Mouse (Mus musculus) neural tube, embryonic 12.5 days (tissue): ENCODE data around the gene Vmp1. TPM values are rescaled to one million over a fixed set of nuclear protein-coding genes. Genes with fewer than 3 reads are reported as not detected.

Experiments
- ATAC-seq: fragments of 200-750 bp; cut with Nextera tagmentation; 2 replicates; pipeline ENCODE4 v1.8.0; 2017; ENCODE audit warnings: low read depth, mild to moderate bottlenecking, moderate TSS enrichment, moderate library complexity; ENCODE audit not compliant: low FRiP score
- H3K27ac ChIP-seq: fragments of 300-500 bp; sonication (generic); 2 replicates; pipeline ENCODE4 v1.5.1; 2016
- H3K27me3 ChIP-seq: fragments of 300-500 bp; sonication (generic); replicated peaks from 2 replicates; pipeline ENCODE4 v1.6.1; 2016; ENCODE audit warnings: mild to moderate bottlenecking
- H3K36me3 ChIP-seq: fragments of 300-500 bp; sonication (generic); 2 replicates; pipeline ENCODE4 v1.6.1; 2016; ENCODE audit warnings: mild to moderate bottlenecking
- H3K4me1 ChIP-seq: fragments of 300-500 bp; sonication (generic); 2 replicates; pipeline ENCODE4 v1.6.1; 2016
- H3K4me2 ChIP-seq: fragments of 300-500 bp; sonication (generic); replicated peaks from 2 replicates; pipeline ENCODE4 v1.6.1; 2016; ENCODE audit warnings: mild to moderate bottlenecking
- H3K4me3 ChIP-seq: fragments of 300-500 bp; sonication (generic); 2 replicates; pipeline ENCODE4 v1.5.1; 2016
- H3K9ac ChIP-seq: fragments of 300-500 bp; sonication (generic); 2 replicates; pipeline ENCODE4 v1.6.1; 2016; ENCODE audit warnings: mild to moderate bottlenecking
- H3K9me3 ChIP-seq: fragments of 300-500 bp; sonication (generic); 2 replicates; pipeline ENCODE4 v1.6.1; 2016; ENCODE audit warnings: mild to moderate bottlenecking
- WGBS: fragments of 180-500 bp; shearing (Covaris S2); methylation state at CpG from one replicate; pipeline ENCODE4 v1.1.7; 2016; 5-methylcytosine and 5-hydroxymethylcytosine counted together
- polyA plus RNA-seq: library from polyadenylated mRNA; unstranded; fragments of >200 nt; fragmentation: Nextera tagmentation; extraction: Ambion mirVana; gene quantifications from 2 replicates; pipeline ENCODE4 v1.2.1, GENCODE M21; 2016

Vmp1 gene
- polyA plus RNA-seq, 1 experiment from 2014 or later: 96.6 TPM

GRCm38 (mm10) chr11:86604732-86605520 is 78.7 kb downstream of the Vmp1 start:
- Histone ChIP-seq H3K9me3 (no peaks in the 10 kb centered on the region), H3K27ac (no peak overlapping the region), H3K9ac (no peak overlapping the region), H3K4me2 (no peak overlapping the region), H3K27me3 (no peaks in the 10 kb centered on the region), H3K36me3 (peaks cover 17% of the 10 kb centered on the region), H3K4me1 (no peaks in the 10 kb centered on the region), H3K4me3 (no peak overlapping the region)
- no peak for ATAC-seq
- WGBS: 93% methylated on average over 5 of the region's 5 CpGs

GRCm38 (mm10) chr11:86604289-86604688 is 79.3 kb downstream of the Vmp1 start:
- H3K9me3 ChIP-seq: no peaks in the 10 kb centered on the region
- no peak overlapping the region for H3K4me2 ChIP-seq
- WGBS: 95% methylated on average over 3 of the region's 3 CpGs
- no peaks in the 10 kb centered on the region for H3K27me3 ChIP-seq
- H3K36me3 ChIP-seq: peaks cover 19% of the 10 kb centered on the region
- ATAC-seq: no peak
- H3K4me1 ChIP-seq: no peaks in the 10 kb centered on the region
- no peak overlapping the region for H3K4me3 ChIP-seq
- no peak overlapping the region for H3K27ac ChIP-seq
- no peak overlapping the region for H3K9ac ChIP-seq

DNA sequence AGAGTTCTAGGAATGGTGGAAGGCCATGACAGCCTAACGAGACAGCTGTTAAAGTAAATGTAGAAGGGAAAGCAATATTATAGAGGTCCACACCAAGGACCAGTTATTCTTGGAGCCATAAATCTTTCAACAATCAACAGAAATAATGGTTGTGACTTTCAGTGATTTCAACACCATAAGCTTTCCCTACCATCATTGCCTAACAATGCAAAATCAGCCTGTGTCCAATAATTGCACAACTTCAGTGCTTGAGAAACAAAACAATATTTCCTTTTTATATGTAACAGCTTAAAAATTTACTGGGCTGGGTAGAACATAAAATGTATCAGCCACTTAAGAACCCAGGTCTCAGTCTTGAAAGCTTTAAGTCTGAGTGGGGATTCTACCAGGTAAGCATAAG is 79.9 kb downstream of the Vmp1 start:
- Histone ChIP-seq H3K27me3 (no peaks in the 10 kb centered on the region), H3K9ac (no peak overlapping the region), H3K4me2 (no peak overlapping the region), H3K9me3 (no peaks in the 10 kb centered on the region), H3K36me3 (peaks cover 19% of the 10 kb centered on the region), H3K27ac (no peak overlapping the region), H3K4me1 (no peaks in the 10 kb centered on the region), H3K4me3 (no peak overlapping the region)
- no peak for ATAC-seq
- 89% methylated on average over 1 of the region's 1 CpGs for WGBS

GRCm38 (mm10) chr11:86602116-86602515 is 81.5 kb downstream of the Vmp1 start:
- Histone ChIP-seq H3K27ac (no peak overlapping the region), H3K9me3 (no peaks in the 10 kb centered on the region), H3K4me1 (no peaks in the 10 kb centered on the region), H3K4me2 (no peak overlapping the region), H3K4me3 (no peak overlapping the region), H3K36me3 (peaks cover 19% of the 10 kb centered on the region), H3K27me3 (no peaks in the 10 kb centered on the region), H3K9ac (no peak overlapping the region)
- WGBS: 71% methylated on average over 3 of the region's 3 CpGs
- no peak for ATAC-seq

DNA sequence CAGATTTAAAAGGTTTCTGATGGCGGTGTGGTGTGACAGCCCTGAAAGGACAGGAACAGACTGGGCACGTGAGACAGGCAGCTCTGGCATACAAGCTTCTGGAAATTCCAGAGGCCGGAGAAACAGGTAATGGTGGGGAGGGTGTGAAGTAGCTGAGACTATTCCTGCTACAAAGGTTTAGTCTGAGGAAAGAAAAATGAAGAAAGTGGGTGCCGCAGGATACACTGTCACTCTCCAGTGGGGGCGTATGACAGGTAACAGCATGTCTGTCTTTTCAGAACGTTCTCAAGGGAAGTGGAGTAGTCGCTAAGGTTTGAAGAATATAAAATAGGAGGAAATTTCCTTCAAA is 83.5 kb downstream of the Vmp1 start:
- ATAC-seq: no peak
- H3K4me2 ChIP-seq: no peak overlapping the region
- 91% methylated on average over 7 of the region's 7 CpGs for WGBS
- H3K27ac ChIP-seq: no peak overlapping the region
- H3K4me3 ChIP-seq: no peak overlapping the region
- H3K4me1 ChIP-seq: no peaks in the 10 kb centered on the region
- peaks cover 7% of the 10 kb centered on the region; the same call in 1 of the 2 replicates for H3K36me3 ChIP-seq
- H3K9ac ChIP-seq: no peak overlapping the region
- no peaks in the 10 kb centered on the region for H3K9me3 ChIP-seq
- no peaks in the 10 kb centered on the region for H3K27me3 ChIP-seq

GRCm38 (mm10) chr11:86599378-86600208 is 84.0 kb downstream of the Vmp1 start:
- peaks cover 7% of the 10 kb centered on the region; the same call in 1 of the 2 replicates for H3K36me3 ChIP-seq
- 77% methylated on average over 4 of the region's 4 CpGs for WGBS
- H3K4me2 ChIP-seq: no peak overlapping the region
- no peak overlapping the region for H3K4me3 ChIP-seq
- no peak overlapping the region for H3K27ac ChIP-seq
- no peaks in the 10 kb centered on the region for H3K9me3 ChIP-seq
- no peak overlapping the region for H3K9ac ChIP-seq
- no peak for ATAC-seq
- no peaks in the 10 kb centered on the region for H3K4me1 ChIP-seq
- no peaks in the 10 kb centered on the region for H3K27me3 ChIP-seq

GRCm38 (mm10) chr11:86598572-86598971 is 85.1 kb downstream of the Vmp1 start:
- Histone ChIP-seq H3K9ac (no peak overlapping the region), H3K27ac (no peak overlapping the region), H3K9me3 (no peaks in the 10 kb centered on the region), H3K36me3 (peaks cover 7% of the 10 kb centered on the region; the same call in 1 of the 2 replicates), H3K4me3 (no peak overlapping the region), H3K4me2 (no peak overlapping the region), H3K4me1 (no peaks in the 10 kb centered on the region), H3K27me3 (no peaks in the 10 kb centered on the region)
- WGBS: 96% methylated on average over 1 of the region's 1 CpGs
- ATAC-seq: no peak

GRCm38 (mm10) chr11:86598154-86598553 is 85.5 kb downstream of the Vmp1 start:
- Histone ChIP-seq H3K27ac (no peak overlapping the region), H3K9me3 (no peaks in the 10 kb centered on the region), H3K27me3 (no peaks in the 10 kb centered on the region), H3K4me2 (no peak overlapping the region), H3K36me3 (peaks cover 7% of the 10 kb centered on the region; the same call in 1 of the 2 replicates), H3K4me1 (no peaks in the 10 kb centered on the region), H3K4me3 (no peak overlapping the region), H3K9ac (no peak overlapping the region)
- WGBS: 89% methylated on average over 5 of the region's 5 CpGs
- ATAC-seq: no peak

- no peak overlapping the region for H3K9ac ChIP-seq
These were observed 86.7 kb downstream of the Vmp1 start for GRCm38 (mm10) chr11:86596976-86597375.

GRCm38 (mm10) chr11:86596187-86596960 is 87.3 kb downstream of the Vmp1 start:
- ATAC-seq: no peak
- H3K4me2 ChIP-seq: no peak overlapping the region
- H3K27me3 ChIP-seq: no peaks in the 10 kb centered on the region
- peaks cover 7% of the 10 kb centered on the region; the same call in 1 of the 2 replicates for H3K36me3 ChIP-seq
- H3K27ac ChIP-seq: no peak overlapping the region
- H3K9me3 ChIP-seq: no peaks in the 10 kb centered on the region
- H3K4me1 ChIP-seq: no peaks in the 10 kb centered on the region
- no peak overlapping the region for H3K4me3 ChIP-seq
- WGBS: 87% methylated on average over 7 of the region's 7 CpGs
- no peak overlapping the region for H3K9ac ChIP-seq

More at GRCm38 (mm10) chr11:86596976-86597375, 86.7 kb downstream of the Vmp1 start:
- H3K36me3 ChIP-seq: peaks cover 7% of the 10 kb centered on the region; the same call in 1 of the 2 replicates
- H3K27me3 ChIP-seq: no peaks in the 10 kb centered on the region
- 90% methylated on average over 3 of the region's 3 CpGs for WGBS
- no peak overlapping the region for H3K27ac ChIP-seq
- no peak overlapping the region for H3K4me2 ChIP-seq
- H3K9me3 ChIP-seq: no peaks in the 10 kb centered on the region
- no peaks in the 10 kb centered on the region for H3K4me1 ChIP-seq
- H3K4me3 ChIP-seq: no peak overlapping the region
- ATAC-seq: no peak

GRCm38 (mm10) chr11:86595366-86595765 is 88.3 kb downstream of the Vmp1 start:
- Histone ChIP-seq H3K4me3 (no peak overlapping the region), H3K27ac (no peak overlapping the region), H3K4me1 (no peaks in the 10 kb centered on the region), H3K27me3 (no peaks in the 10 kb centered on the region), H3K36me3 (peaks cover 7% of the 10 kb centered on the region; the same call in 1 of the 2 replicates), H3K9me3 (no peaks in the 10 kb centered on the region), H3K4me2 (no peak overlapping the region), H3K9ac (no peak overlapping the region)
- WGBS: 96% methylated on average over 6 of the region's 6 CpGs
- no peak for ATAC-seq
